28 mouse cellular contexts compared by ENCODE assay signal in genomic region chr6:136998181-136998580, GRCm38 (mm10). TPM values are rescaled to one million over a fixed set of nuclear protein-coding genes. Genes with fewer than 3 reads are reported as not detected.
DNase-seq lines count a peak whose midpoint lies in the region; ATAC-seq lines count a peak whose summit lies in the region.
"Had no signal": no experiment of that assay in that cellular context is flagged by ENCODE, and none has a peak within 500 bp of the region (broad histone marks: within the 10 kb centered on the region; RNA-seq: fewer than 3 reads in every experiment).

No protein-coding gene starts in this region.

- no peak overlapping the region for H3K9ac ChIP-seq in forebrain, embryonic 13.5 days
- H3K9ac ChIP-seq: embryonic facial prominence, embryonic 15.5 days; forebrain, embryonic 12.5 days; heart, embryonic 13.5 days; intestine, embryonic 15.5 days; limb, embryonic 13.5 days; lung, embryonic 15.5 days; stomach, embryonic 15.5 days had no signal

- DNase-seq in layer of hippocampus, adult 18-20 months (ENCODE audit: low spot score in 2 of 2), result peak; percentile 49 to 82
- DNase-seq in layer of hippocampus, adult 9-10 months (ENCODE audit: low spot score), result no peak
- DNase-seq in right cerebral cortex, adult 2 months (ENCODE audit: low spot score in 2 of 2), result peak; percentile 34 to 39
- no peak for DNase-seq in right cerebral cortex, postnatal 14 days
- peak; percentile 27 to 29 for DNase-seq in layer of hippocampus, postnatal 36 days
- peak; percentile 82 for DNase-seq in telencephalon, adult 2 months (ENCODE audit: low read depth, low spot score)
- no peak for DNase-seq in lung, postnatal 4 days
- DNase-seq: adrenal gland, postnatal 14 days; cerebellum, adult 18-20 months; cerebellum, postnatal 25 days; kidney, adult 2 months; kidney, postnatal 36 days; right cerebral cortex, postnatal 25 days; thymus, postnatal 4 days had no signal

- H3K4me2 ChIP-seq in forebrain, embryonic 13.5 days, result no peak overlapping the region
- H3K4me2 ChIP-seq: embryonic facial prominence, embryonic 15.5 days; forebrain, embryonic 12.5 days; heart, embryonic 13.5 days; intestine, embryonic 15.5 days; limb, embryonic 13.5 days; liver, embryonic 11.5 days; lung, embryonic 15.5 days; midbrain, embryonic 11.5 days; stomach, embryonic 15.5 days had no signal

- peaks cover 10% of the 10 kb centered on the region for H3K4me1 ChIP-seq in forebrain, embryonic 13.5 days
- H3K4me1 ChIP-seq: embryonic facial prominence, embryonic 10.5 days; embryonic facial prominence, embryonic 15.5 days; forebrain, embryonic 12.5 days; stomach, embryonic 15.5 days had no signal

- no peak overlapping the region for H3K27ac ChIP-seq in forebrain, embryonic 13.5 days
- H3K27ac ChIP-seq: embryonic facial prominence, embryonic 10.5 days; embryonic facial prominence, embryonic 15.5 days; forebrain, embryonic 12.5 days; heart, embryonic 13.5 days; hindbrain, postnatal 0 days; intestine, embryonic 15.5 days; limb, embryonic 13.5 days; lung, embryonic 15.5 days; stomach, embryonic 15.5 days had no signal

- no peaks in the 10 kb centered on the region for H3K36me3 ChIP-seq in forebrain, embryonic 13.5 days (ENCODE audit: poor library complexity, severe bottlenecking)
- H3K36me3 ChIP-seq: embryonic facial prominence, embryonic 10.5 days; embryonic facial prominence, embryonic 15.5 days; forebrain, embryonic 12.5 days; heart, embryonic 13.5 days; intestine, embryonic 15.5 days; limb, embryonic 13.5 days; lung, embryonic 15.5 days; stomach, embryonic 15.5 days had no signal

- H3K4me3 ChIP-seq in forebrain, embryonic 13.5 days, result no peak overlapping the region
- H3K4me3 ChIP-seq: embryonic facial prominence, embryonic 10.5 days; embryonic facial prominence, embryonic 15.5 days; forebrain, embryonic 12.5 days; heart, embryonic 13.5 days; intestine, embryonic 15.5 days; limb, embryonic 13.5 days; lung, embryonic 15.5 days; stomach, embryonic 15.5 days had no signal

- no peak for ATAC-seq in forebrain, embryonic 13.5 days
- ATAC-seq: CD4-positive, CD25-positive, alpha-beta regulatory T cell, adult 4 months; hindbrain, postnatal 0 days; intestine, embryonic 15.5 days; midbrain, embryonic 16.5 days had no signal

- no peaks in the 10 kb centered on the region for H3K9me3 ChIP-seq in forebrain, embryonic 13.5 days (replicated peaks)
- H3K9me3 ChIP-seq: embryonic facial prominence, embryonic 10.5 days; embryonic facial prominence, embryonic 15.5 days; forebrain, embryonic 12.5 days; heart, embryonic 13.5 days; intestine, embryonic 15.5 days; limb, embryonic 13.5 days; lung, embryonic 15.5 days; stomach, embryonic 15.5 days had no signal

- WGBS in forebrain, embryonic 13.5 days, result 73% methylated on average over 7 of the region's 7 CpGs

- H3K27me3 ChIP-seq in forebrain, embryonic 13.5 days, result no peaks in the 10 kb centered on the region
- H3K27me3 ChIP-seq: embryonic facial prominence, embryonic 15.5 days; forebrain, embryonic 12.5 days; intestine, embryonic 15.5 days; limb, embryonic 13.5 days; lung, embryonic 15.5 days; stomach, embryonic 15.5 days had no signal

RNA-seq across cellular contexts. Expression of gene Arhgdib, which starts 56.5 kb away (rescaled TPM):
- total RNA-seq in layer of hippocampus, adult 18-20 months (2021), result 10 to 100 TPM; 10.4 to 11.7 TPM
- total RNA-seq in layer of hippocampus, postnatal 36 days (2021), result 10 to 100 TPM in 1 of 2 experiments, 1 to 10 TPM in 1; 8.9 to 10.2 TPM
- polyA plus RNA-seq in forebrain, embryonic 13.5 days (2015; fragmentation: Nextera tagmentation; extraction: Ambion mirVana), result 11.0 and 11.5 TPM in 2 replicates

Comparison
In these comparisons a context has a peak if more than half of its experiments do, and no peak if none do; other contexts are left out.
1. DNase-seq: peak in layer of hippocampus, adult 18-20 months (2 of 2), right cerebral cortex, adult 2 months (2 of 2), layer of hippocampus, postnatal 36 days (2 of 2) and telencephalon, adult 2 months (single experiment); none in layer of hippocampus, adult 9-10 months (single experiment), right cerebral cortex, postnatal 14 days (single experiment) and lung, postnatal 4 days (0 of 2).